Mouse (Mus musculus) embryonic facial prominence, embryonic 13.5 days (tissue): ENCODE measurements around the gene Slc9a4. TPM values are rescaled to one million over a fixed set of nuclear protein-coding genes. Genes with fewer than 3 reads are reported as not detected.

Experiments used
- polyA plus RNA-seq: library from polyadenylated mRNA; unstranded; fragments of >200 nt; fragmentation: Nextera tagmentation; extraction: Ambion mirVana; gene quantifications from 2 replicates; pipeline ENCODE4 v1.2.1, GENCODE M21; 2015

Gene Slc9a4
- polyA plus RNA-seq, 1 experiment from 2014 or later, result not detected

Other genes starting within 250 kb of the Slc9a4 start
- gene Il1rl1, start 150.5 kb upstream of the Slc9a4 start, polyA plus RNA-seq, result 0.51 and 0.73 TPM in 2 replicates
- 0.14 TPM in 1 of 2 replicates, not detected in the other for gene Il18r1, start 114.5 kb upstream of the Slc9a4 start, polyA plus RNA-seq
- 0.21 and 0.48 TPM in 2 replicates for gene Il18rap, start 64.7 kb upstream of the Slc9a4 start, polyA plus RNA-seq
- 0.89 and 1.2 TPM in 2 replicates for gene Slc9a2, start 100.5 kb downstream of the Slc9a4 start, polyA plus RNA-seq
- 3.3 and 3.8 TPM in 2 replicates for gene Mfsd9, start 210.6 kb downstream of the Slc9a4 start, polyA plus RNA-seq
- 0.20 and 0.62 TPM in 2 replicates for gene Tmem182, start 225.5 kb downstream of the Slc9a4 start, polyA plus RNA-seq